Mouse (Mus musculus) natural killer cell, adult 2 months (primary cell): ENCODE data around the gene Cfc1.
"Not testable (repeated sequence)": the region's sequence is repeated elsewhere in the genome, so short reads cannot be mapped to it uniquely, and the experiment has no call there.

Source experiments
- DNase-seq, 2 experiments: peaks; one replicate each; pipeline ENCODE4 v3.0.0; 2022; ENCODE audit warnings: low spot score in 2 of 2

Cfc1 gene

GRCm38 (mm10) chr1:34535043-34535698, at the start of gene Cfc1:
Gene Cfc1, plus strand, starts transcription at chr1:34535648.
- DNase-seq, result not testable (repeated sequence)

- DNase-seq, result no peak
Observed at GRCm38 (mm10) chr1:34487383-34487782, 48.1 kb upstream of the Cfc1 start.

GRCm38 (mm10) chr1:34489852-34490541, 45.5 kb upstream of the Cfc1 start:
- no peak for DNase-seq

GRCm38 (mm10) chr1:34491480-34491879, 44.0 kb upstream of the Cfc1 start:
- no peak for DNase-seq

GRCm38 (mm10) chr1:34502991-34503390, 32.5 kb upstream of the Cfc1 start:
- DNase-seq, result no peak

- DNase-seq, result no peak
Observed at GRCm38 (mm10) chr1:34505307-34505706, 30.1 kb upstream of the Cfc1 start.

- DNase-seq, result no peak
Observed at GRCm38 (mm10) chr1:34505970-34506551, 29.4 kb upstream of the Cfc1 start.

GRCm38 (mm10) chr1:34507986-34508385, 27.5 kb upstream of the Cfc1 start:
- DNase-seq, result no peak

GRCm38 (mm10) chr1:34510575-34510981, 24.9 kb upstream of the Cfc1 start:
- peak; percentile 58 to 63 for DNase-seq

- DNase-seq, result peak; percentile 66 to 73
Observed at GRCm38 (mm10) chr1:34511027-34511426, 24.4 kb upstream of the Cfc1 start.

GRCm38 (mm10) chr1:34513068-34513467, 22.4 kb upstream of the Cfc1 start:
- no peak for DNase-seq

- no peak for DNase-seq
Observed at GRCm38 (mm10) chr1:34516595-34516994, 18.9 kb upstream of the Cfc1 start.

GRCm38 (mm10) chr1:34517297-34517696, 18.2 kb upstream of the Cfc1 start:
- not testable (repeated sequence) for DNase-seq

- DNase-seq, result not testable (repeated sequence)
Observed at GRCm38 (mm10) chr1:34517797-34518196, 17.7 kb upstream of the Cfc1 start.

GRCm38 (mm10) chr1:34518259-34518658, 17.2 kb upstream of the Cfc1 start:
- no peak for DNase-seq

GRCm38 (mm10) chr1:34522205-34522849, 13.1 kb upstream of the Cfc1 start:
- DNase-seq, result no peak

GRCm38 (mm10) chr1:34522850-34523244, 12.6 kb upstream of the Cfc1 start:
- no peak for DNase-seq

- DNase-seq, result no peak
Observed at GRCm38 (mm10) chr1:34523647-34524046, 11.8 kb upstream of the Cfc1 start.

GRCm38 (mm10) chr1:34534574-34534973, 874 bp upstream of the Cfc1 start:
- not testable (repeated sequence) for DNase-seq

- DNase-seq, result no peak
Observed at GRCm38 (mm10) chr1:34536291-34536766, 881 bp downstream of the Cfc1 start.

GRCm38 (mm10) chr1:34536767-34537485, 1.5 kb downstream of the Cfc1 start:
- peak in 1 of 2 experiments; percentile 1 for DNase-seq

GRCm38 (mm10) chr1:34547074-34547473, 11.6 kb downstream of the Cfc1 start:
- no peak for DNase-seq
